Mouse (Mus musculus): ENCODE data around the gene Tmem56.

- TF ChIP-seq POLR2A (IDR thresholded peaks at IDR 0.05; ENCODE audit: borderline replicate concordance, extremely low read depth, low read depth, low read length) (no peak), CTCF (IDR thresholded peaks at IDR 0.05; ENCODE audit: insufficient read depth, low read length) (peak; percentile 18; the same call in 1 of the 2 replicates)
Measured at GRCm38 (mm10) chr3:121306641-121307040, 23.7 kb upstream of the Tmem56 start.
